In the genomic region with DNA sequence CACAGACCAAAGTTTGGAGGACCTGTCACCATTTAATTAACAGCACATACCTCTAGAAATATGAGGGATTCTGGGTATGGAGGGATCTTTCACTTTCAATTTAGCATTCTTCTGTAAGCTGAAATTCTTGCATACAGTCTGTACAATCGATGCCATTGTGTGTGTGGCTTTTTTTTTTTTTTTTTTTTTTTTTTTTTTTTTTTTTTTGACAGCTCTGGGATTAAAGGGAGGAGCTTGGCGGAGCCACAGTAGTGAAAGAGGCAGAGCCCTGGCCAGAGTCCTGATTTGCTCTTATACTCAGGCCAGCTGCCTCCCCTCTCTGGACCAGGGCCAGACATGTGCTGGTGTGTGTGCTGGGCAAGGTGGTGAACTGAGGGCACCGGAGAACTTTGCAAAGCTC, we compare ENCODE assay signal across 9 mouse cellular contexts. TPM values are rescaled to one million over a fixed set of nuclear protein-coding genes. Genes with fewer than 3 reads are reported as not detected.
DNase-seq lines count a peak whose midpoint lies in the region; ATAC-seq lines count a peak whose summit lies in the region.
"Had no signal": no experiment of that assay in that cellular context is flagged by ENCODE, and none has a peak within 500 bp of the region (broad histone marks: within the 10 kb centered on the region; RNA-seq: fewer than 3 reads in every experiment).

No protein-coding gene starts in this region.

- ATAC-seq in forebrain, embryonic 13.5 days = 0 out of 2 replicates have a peak, but pooled peaks have one; percentile 53
- no peak for ATAC-seq in forebrain, embryonic 11.5 days (replicated peaks; ENCODE audit: low FRiP score)
- ATAC-seq in stomach, embryonic 16.5 days (ENCODE audit: insufficient read depth, low FRiP score) = peak; percentile 73; the same call in 1 of the 2 replicates
- ATAC-seq: CD4-positive, CD25-positive, alpha-beta regulatory T cell, adult 4 months had no signal

- no peaks in the 10 kb centered on the region for H3K36me3 ChIP-seq in forebrain, embryonic 13.5 days (ENCODE audit: poor library complexity, severe bottlenecking)
- no peaks in the 10 kb centered on the region for H3K36me3 ChIP-seq in forebrain, embryonic 11.5 days (ENCODE audit: control insufficient read depth, insufficient read depth, low read length)
- no peaks in the 10 kb centered on the region for H3K36me3 ChIP-seq in stomach, embryonic 16.5 days (ENCODE audit: control insufficient read depth, insufficient read depth, low read length)
- H3K36me3 ChIP-seq in midbrain, embryonic 10.5 days = no peaks in the 10 kb centered on the region

- no peak overlapping the region for H3K27ac ChIP-seq in forebrain, embryonic 13.5 days
- no peak overlapping the region for H3K27ac ChIP-seq in forebrain, embryonic 11.5 days (ENCODE audit: low read depth, low read length)
- no peak overlapping the region for H3K27ac ChIP-seq in stomach, embryonic 16.5 days (ENCODE audit: low read length)
- H3K27ac ChIP-seq in midbrain, embryonic 10.5 days (replicated peaks) = no peak overlapping the region

- WGBS in forebrain, embryonic 13.5 days = 49% methylated on average over 3 of the region's 3 CpGs
- 59% methylated on average over 3 of the region's 3 CpGs for WGBS in forebrain, embryonic 11.5 days
- 37% methylated on average over 3 of the region's 3 CpGs for WGBS in stomach, embryonic 16.5 days
- 70% methylated on average over 3 of the region's 3 CpGs for WGBS in midbrain, embryonic 10.5 days

- peaks cover 9% of the 10 kb centered on the region; the same call in 1 of the 2 replicates for H3K27me3 ChIP-seq in forebrain, embryonic 13.5 days
- no peaks in the 10 kb centered on the region for H3K27me3 ChIP-seq in forebrain, embryonic 11.5 days (ENCODE audit: control insufficient read depth, insufficient read depth, low read length)
- no peaks in the 10 kb centered on the region for H3K27me3 ChIP-seq in stomach, embryonic 16.5 days (ENCODE audit: control insufficient read depth, insufficient read depth, low read length)
- H3K27me3 ChIP-seq in midbrain, embryonic 10.5 days (ENCODE audit: low read depth, poor library complexity, severe bottlenecking) = no peaks in the 10 kb centered on the region

- no peaks in the 10 kb centered on the region for H3K9me3 ChIP-seq in forebrain, embryonic 13.5 days (replicated peaks)
- H3K9me3 ChIP-seq in forebrain, embryonic 11.5 days (ENCODE audit: control insufficient read depth, low read length) = no peaks in the 10 kb centered on the region
- H3K9me3 ChIP-seq in stomach, embryonic 16.5 days (replicated peaks; ENCODE audit: control insufficient read depth, low read length) = no peaks in the 10 kb centered on the region
- H3K9me3 ChIP-seq in midbrain, embryonic 10.5 days (replicated peaks) = no peaks in the 10 kb centered on the region

- no peak for DNase-seq in forebrain, embryonic 11.5 days (ENCODE audit: low spot score)
- DNase-seq in ovary, adult 18-20 months (ENCODE audit: low spot score) = peak; percentile 30
- no peak for DNase-seq in ovary, postnatal 10 days (ENCODE audit: low spot score)
- peak; percentile 96 to 98 for DNase-seq in kidney, postnatal 25 days
- DNase-seq in midbrain, embryonic 10.5 days (ENCODE audit: low spot score) = no peak
- DNase-seq in neural tube, embryonic 10.5 days (ENCODE audit: extremely low spot score, low spot score) = no peak

- no peak overlapping the region for H3K4me2 ChIP-seq in forebrain, embryonic 13.5 days
- no peak overlapping the region for H3K4me2 ChIP-seq in forebrain, embryonic 11.5 days (ENCODE audit: low read depth, low read length, severe bottlenecking)
- H3K4me2 ChIP-seq in stomach, embryonic 16.5 days (ENCODE audit: low read depth, low read length) = no peak overlapping the region

- no peak overlapping the region for H3K9ac ChIP-seq in forebrain, embryonic 13.5 days
- H3K9ac ChIP-seq in forebrain, embryonic 11.5 days (ENCODE audit: low read length) = no peak overlapping the region
- H3K9ac ChIP-seq in stomach, embryonic 16.5 days (ENCODE audit: low read length) = no peak overlapping the region

- peaks cover 5% of the 10 kb centered on the region for H3K4me1 ChIP-seq in forebrain, embryonic 13.5 days
- H3K4me1 ChIP-seq in forebrain, embryonic 11.5 days (replicated peaks; ENCODE audit: control insufficient read depth, insufficient read depth, low read length) = no peaks in the 10 kb centered on the region
- H3K4me1 ChIP-seq in stomach, embryonic 16.5 days (ENCODE audit: control insufficient read depth, insufficient read depth, low read length) = peaks cover 7% of the 10 kb centered on the region; the same call in 1 of the 2 replicates
- no peaks in the 10 kb centered on the region for H3K4me1 ChIP-seq in midbrain, embryonic 10.5 days

- H3K4me3 ChIP-seq in forebrain, embryonic 13.5 days = no peak overlapping the region
- no peak overlapping the region for H3K4me3 ChIP-seq in forebrain, embryonic 11.5 days (ENCODE audit: low read depth, low read length)
- no peak overlapping the region for H3K4me3 ChIP-seq in stomach, embryonic 16.5 days (replicated peaks; ENCODE audit: low read length)
- no peak overlapping the region for H3K4me3 ChIP-seq in midbrain, embryonic 10.5 days

RNA-seq across cellular contexts. Expression of a gene that starts 1.2 kb away (rescaled TPM):
- polyA plus RNA-seq in forebrain, embryonic 13.5 days (2015; fragmentation: Nextera tagmentation; extraction: Ambion mirVana) = not detected in 2 replicates
- not detected in 2 replicates for polyA plus RNA-seq in forebrain, embryonic 11.5 days (2014; fragmentation: Nextera tagmentation; extraction: Ambion mirVana)
- polyA plus RNA-seq in stomach, embryonic 16.5 days (2015; fragmentation: Nextera tagmentation; extraction: Ambion mirVana) = 1.0 and 1.4 TPM in 2 replicates
- not detected in 2 replicates for polyA plus RNA-seq in midbrain, embryonic 10.5 days (2016; fragmentation: Nextera tagmentation; extraction: Ambion mirVana)
- polyA plus RNA-seq: CD4-positive, CD25-positive, alpha-beta regulatory T cell, adult 4 months had no signal

RNA-seq across cellular contexts. Expression of a gene that starts 31.2 kb away (rescaled TPM):
- 44.8 and 48.9 TPM in 2 replicates for polyA plus RNA-seq in forebrain, embryonic 13.5 days (2015; fragmentation: Nextera tagmentation; extraction: Ambion mirVana)
- polyA plus RNA-seq in forebrain, embryonic 11.5 days (2014; fragmentation: Nextera tagmentation; extraction: Ambion mirVana) = 52.7 and 58.7 TPM in 2 replicates
- polyA plus RNA-seq in stomach, embryonic 16.5 days (2015; fragmentation: Nextera tagmentation; extraction: Ambion mirVana) = 43.6 and 47.9 TPM in 2 replicates
- polyA plus RNA-seq in midbrain, embryonic 10.5 days (2016; fragmentation: Nextera tagmentation; extraction: Ambion mirVana) = 56.2 and 56.4 TPM in 2 replicates

RNA-seq across cellular contexts. Expression of a gene that starts 42.7 kb away (rescaled TPM):
- 0.25 and 0.37 TPM in 2 replicates for polyA plus RNA-seq in forebrain, embryonic 13.5 days (2015; fragmentation: Nextera tagmentation; extraction: Ambion mirVana)
- polyA plus RNA-seq in forebrain, embryonic 11.5 days (2014; fragmentation: Nextera tagmentation; extraction: Ambion mirVana) = 0.16 and 0.21 TPM in 2 replicates
- 0.19 and 0.34 TPM in 2 replicates for polyA plus RNA-seq in stomach, embryonic 16.5 days (2015; fragmentation: Nextera tagmentation; extraction: Ambion mirVana)
- polyA plus RNA-seq in midbrain, embryonic 10.5 days (2016; fragmentation: Nextera tagmentation; extraction: Ambion mirVana) = 0.15 and 0.23 TPM in 2 replicates

RNA-seq across cellular contexts. Expression of a gene that starts 54.6 kb away (rescaled TPM):
- polyA plus RNA-seq in forebrain, embryonic 13.5 days (2015; fragmentation: Nextera tagmentation; extraction: Ambion mirVana) = 212 and 238 TPM in 2 replicates
- polyA plus RNA-seq in forebrain, embryonic 11.5 days (2014; fragmentation: Nextera tagmentation; extraction: Ambion mirVana) = 297 and 311 TPM in 2 replicates
- 138 and 150 TPM in 2 replicates for polyA plus RNA-seq in stomach, embryonic 16.5 days (2015; fragmentation: Nextera tagmentation; extraction: Ambion mirVana)
- polyA plus RNA-seq in midbrain, embryonic 10.5 days (2016; fragmentation: Nextera tagmentation; extraction: Ambion mirVana) = 267 and 269 TPM in 2 replicates

Comparison
In these comparisons a context has a peak if more than half of its experiments do, and no peak if none do; other contexts are left out.
1. DNase-seq: peak in ovary, adult 18-20 months (single experiment) and kidney, postnatal 25 days (2 of 2); none in forebrain, embryonic 11.5 days (single experiment), ovary, postnatal 10 days (single experiment), midbrain, embryonic 10.5 days (single experiment) and neural tube, embryonic 10.5 days (single experiment).